Mouse (Mus musculus) heart, embryonic 13.5 days (tissue): ENCODE results near the gene Itga6. TPM values are rescaled to one million over a fixed set of nuclear protein-coding genes. Genes with fewer than 3 reads are reported as not detected.

Experiments used
- ATAC-seq: fragments of 200-750 bp; cut with Nextera tagmentation; 2 replicates; pipeline ENCODE4 v1.8.0; 2017; ENCODE audit warnings: moderate TSS enrichment; ENCODE audit not compliant: insufficient number of reproducible peaks, low FRiP score, low TSS enrichment; ENCODE audit errors: extremely low read depth
- H3K27ac ChIP-seq: fragments of 300-500 bp; sonication (generic); replicated peaks from 2 replicates; pipeline ENCODE4 v1.5.1; 2015; ENCODE audit warnings: moderate library complexity, mild to moderate bottlenecking, inconsistent platforms
- H3K27me3 ChIP-seq: fragments of 300-500 bp; sonication (generic); replicated peaks from 2 replicates; pipeline ENCODE4 v1.6.1; 2015; ENCODE audit warnings: mild to moderate bottlenecking, inconsistent platforms
- H3K36me3 ChIP-seq: fragments of 300-500 bp; sonication (generic); 2 replicates; pipeline ENCODE4 v1.6.1; 2015; ENCODE audit warnings: mild to moderate bottlenecking, inconsistent platforms
- H3K4me1 ChIP-seq: fragments of 300-500 bp; sonication (generic); 2 replicates; pipeline ENCODE4 v1.6.1; 2015; ENCODE audit warnings: inconsistent platforms
- H3K4me2 ChIP-seq: fragments of 300-500 bp; sonication (generic); 2 replicates; pipeline ENCODE4 v1.6.1; 2015; ENCODE audit warnings: inconsistent platforms, mild to moderate bottlenecking, moderate library complexity
- H3K4me3 ChIP-seq: fragments of 300-500 bp; sonication (generic); 2 replicates; pipeline ENCODE4 v1.5.1; 2015; ENCODE audit warnings: moderate library complexity, mild to moderate bottlenecking, inconsistent platforms
- H3K9ac ChIP-seq: fragments of 300-500 bp; sonication (generic); 2 replicates; pipeline ENCODE4 v1.6.1; 2015; ENCODE audit warnings: inconsistent platforms, mild to moderate bottlenecking, moderate library complexity
- H3K9me3 ChIP-seq: fragments of 300-500 bp; sonication (generic); 2 replicates; pipeline ENCODE4 v1.6.1; 2016; ENCODE audit warnings: inconsistent platforms
- WGBS: fragments of 180-500 bp; shearing (Covaris S2); methylation state at CpG from one replicate; pipeline ENCODE4 v1.1.7; 2015; ENCODE audit warnings: mixed read lengths; 5-methylcytosine and 5-hydroxymethylcytosine counted together
- polyA plus RNA-seq: library from polyadenylated mRNA; unstranded; fragments of >200 nt; fragmentation: Nextera tagmentation; extraction: Ambion mirVana; gene quantifications from 2 replicates; pipeline ENCODE4 v1.2.1, GENCODE M21; 2015

Itga6 gene
- polyA plus RNA-seq, 1 experiment from 2014 or later = 65.8 TPM

DNA sequence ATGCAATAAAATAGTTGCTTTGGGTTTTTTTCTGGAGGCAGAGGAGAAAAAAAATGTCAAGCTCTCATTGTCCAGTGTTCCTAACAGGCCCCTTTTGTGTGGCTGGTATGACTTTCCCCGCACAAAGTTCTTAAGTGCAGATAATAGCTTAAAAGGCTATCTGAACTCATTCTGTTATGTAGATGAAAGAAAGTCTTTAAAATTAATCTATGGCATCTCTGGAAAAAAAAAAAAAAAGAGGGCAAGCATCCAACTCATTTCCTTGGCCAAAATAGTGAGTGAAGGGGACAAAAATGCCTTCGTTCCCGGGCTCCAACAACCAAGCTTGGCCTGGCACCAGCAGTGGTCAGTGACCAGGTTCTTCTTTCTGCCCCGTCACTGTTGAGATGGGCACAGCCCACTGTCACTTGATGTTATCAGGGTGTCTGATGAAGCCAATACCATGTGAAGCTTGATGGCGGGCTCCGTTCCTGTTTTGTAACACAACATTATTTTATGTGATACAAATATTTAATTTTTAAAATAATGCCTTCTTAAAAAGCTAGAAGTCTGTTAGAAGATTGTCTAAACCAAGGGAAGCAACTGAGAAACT is 21.7 kb downstream of the Itga6 start:
- H3K4me3 ChIP-seq = no peak overlapping the region
- H3K36me3 ChIP-seq = no peaks in the 10 kb centered on the region
- no peaks in the 10 kb centered on the region for H3K9me3 ChIP-seq
- 77% methylated on average over 6 of the region's 6 CpGs for WGBS
- no peak overlapping the region for H3K9ac ChIP-seq
- ATAC-seq = no peak
- H3K27ac ChIP-seq = no peak overlapping the region
- H3K27me3 ChIP-seq = no peaks in the 10 kb centered on the region
- peaks cover 11% of the 10 kb centered on the region for H3K4me1 ChIP-seq
- no peak overlapping the region for H3K4me2 ChIP-seq

DNA sequence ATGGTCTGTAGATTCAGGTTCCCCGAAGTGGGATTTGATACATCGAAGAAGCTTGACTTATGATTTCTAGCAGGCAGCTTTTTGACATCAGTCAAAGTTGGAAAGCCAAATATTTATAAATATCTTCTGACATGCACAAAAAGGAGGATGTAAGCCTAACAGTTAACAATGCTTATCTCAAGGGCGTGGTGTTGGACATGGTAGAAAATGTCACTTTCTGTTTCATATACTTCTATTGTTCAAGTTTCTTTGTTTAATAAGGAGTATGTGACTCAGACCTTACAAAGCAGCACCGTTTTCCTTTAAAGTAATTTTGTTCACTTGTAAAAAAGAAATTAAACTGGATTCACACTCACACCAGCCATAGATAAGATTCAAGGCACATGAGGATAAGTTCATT is 26.3 kb downstream of the Itga6 start:
- Histone ChIP-seq H3K9ac (no peak overlapping the region), H3K9me3 (no peaks in the 10 kb centered on the region), H3K27ac (no peak overlapping the region), H3K4me3 (no peak overlapping the region), H3K36me3 (no peaks in the 10 kb centered on the region), H3K4me2 (no peak overlapping the region), H3K4me1 (no peaks in the 10 kb centered on the region), H3K27me3 (no peaks in the 10 kb centered on the region)
- no peak for ATAC-seq
- 75% methylated on average over 4 of the region's 4 CpGs for WGBS

DNA sequence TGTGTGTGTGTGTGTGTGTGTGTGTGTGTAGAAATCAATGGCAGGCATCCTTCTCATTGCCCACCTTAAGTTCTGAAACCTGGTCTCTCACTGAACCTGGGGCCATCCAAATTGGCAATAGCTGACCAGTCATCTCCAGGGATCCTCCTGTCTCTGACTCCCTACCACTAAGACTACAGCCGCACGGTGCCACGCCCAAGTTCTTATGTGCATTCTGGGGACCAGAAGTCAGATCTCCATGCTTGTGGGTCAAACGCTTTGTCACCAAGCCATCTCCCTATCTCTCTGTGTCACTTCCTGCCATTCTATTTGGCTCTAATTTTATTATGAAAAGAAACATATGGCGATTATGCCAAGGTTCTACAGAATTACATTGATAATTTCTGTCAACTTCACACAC is 28.3 kb downstream of the Itga6 start:
- H3K27me3 ChIP-seq = no peaks in the 10 kb centered on the region
- no peak overlapping the region for H3K4me2 ChIP-seq
- no peak overlapping the region for H3K27ac ChIP-seq
- no peaks in the 10 kb centered on the region for H3K4me1 ChIP-seq
- no peaks in the 10 kb centered on the region for H3K9me3 ChIP-seq
- H3K9ac ChIP-seq = no peak overlapping the region
- H3K36me3 ChIP-seq = no peaks in the 10 kb centered on the region
- ATAC-seq = no peak
- H3K4me3 ChIP-seq = no peak overlapping the region
- WGBS = 82% methylated on average over 5 of the region's 5 CpGs

DNA sequence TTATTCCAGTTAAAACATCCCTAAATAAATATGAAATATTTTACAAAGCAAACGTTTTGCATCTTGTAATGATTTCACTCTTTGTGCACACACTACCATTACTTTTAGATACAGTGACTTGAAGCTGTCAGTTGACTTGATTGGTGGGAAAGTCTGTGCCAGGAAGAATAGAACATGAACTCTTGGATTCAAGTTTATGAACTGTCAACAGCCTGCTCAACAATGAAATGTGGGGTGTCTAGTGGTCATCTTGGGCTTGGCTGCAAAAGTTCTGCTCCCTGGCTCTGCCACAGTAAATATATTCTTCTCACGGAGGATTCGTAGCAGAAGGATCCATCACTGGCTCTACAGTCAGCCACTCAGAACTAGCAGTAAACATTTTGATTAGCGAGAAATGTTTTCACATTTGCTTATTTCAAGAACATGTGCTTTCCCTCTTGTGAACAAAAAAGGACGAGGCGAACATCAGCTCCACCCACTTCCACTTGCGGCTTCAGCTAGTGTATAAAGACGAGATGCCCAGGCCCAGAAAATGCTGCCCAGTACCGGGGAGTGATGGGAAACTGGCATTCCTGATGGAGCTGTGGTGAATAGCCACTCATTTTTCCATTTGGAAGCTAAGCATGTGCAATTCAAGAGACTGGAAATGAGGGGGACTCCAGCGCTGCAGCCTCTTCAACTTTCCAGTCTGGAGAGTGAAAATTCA is 29.0 kb downstream of the Itga6 start:
- no peaks in the 10 kb centered on the region for H3K27me3 ChIP-seq
- WGBS = 74% methylated on average over 10 of the region's 10 CpGs
- H3K9me3 ChIP-seq = no peaks in the 10 kb centered on the region
- H3K36me3 ChIP-seq = no peaks in the 10 kb centered on the region
- no peak overlapping the region for H3K4me2 ChIP-seq
- no peak overlapping the region for H3K4me3 ChIP-seq
- no peak for ATAC-seq
- H3K27ac ChIP-seq = no peak overlapping the region
- 0 out of 2 replicates have a peak, but pooled peaks cover 5% of the 10 kb centered on the region for H3K4me1 ChIP-seq
- H3K9ac ChIP-seq = no peak overlapping the region

DNA sequence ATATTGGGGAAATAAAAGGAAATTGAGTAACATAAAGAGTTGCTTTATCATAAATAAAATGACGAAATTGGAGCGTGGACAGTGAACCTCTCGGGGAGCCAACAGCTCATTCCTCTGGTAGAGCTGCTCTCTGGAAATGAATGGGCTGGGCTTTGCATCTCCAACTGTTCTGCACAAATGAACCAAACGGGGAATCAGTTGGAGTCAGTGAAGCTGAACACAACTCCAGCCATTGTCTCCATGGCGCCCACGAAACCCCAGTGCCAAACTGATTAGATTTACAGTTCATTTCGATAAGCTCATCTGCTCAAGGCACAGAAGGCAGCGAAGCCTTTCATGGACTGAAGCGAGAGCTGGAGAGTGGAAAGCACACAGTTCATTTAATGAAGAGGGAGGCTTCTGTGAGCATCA is 29.8 kb downstream of the Itga6 start:
- Histone ChIP-seq H3K27me3 (no peaks in the 10 kb centered on the region), H3K9ac (no peak overlapping the region), H3K9me3 (no peaks in the 10 kb centered on the region), H3K4me1 (peaks cover 13% of the 10 kb centered on the region), H3K4me3 (no peak overlapping the region), H3K4me2 (no peak overlapping the region), H3K27ac (no peak overlapping the region), H3K36me3 (no peaks in the 10 kb centered on the region)
- no peak for ATAC-seq
- WGBS = 64% methylated on average over 9 of the region's 9 CpGs

DNA sequence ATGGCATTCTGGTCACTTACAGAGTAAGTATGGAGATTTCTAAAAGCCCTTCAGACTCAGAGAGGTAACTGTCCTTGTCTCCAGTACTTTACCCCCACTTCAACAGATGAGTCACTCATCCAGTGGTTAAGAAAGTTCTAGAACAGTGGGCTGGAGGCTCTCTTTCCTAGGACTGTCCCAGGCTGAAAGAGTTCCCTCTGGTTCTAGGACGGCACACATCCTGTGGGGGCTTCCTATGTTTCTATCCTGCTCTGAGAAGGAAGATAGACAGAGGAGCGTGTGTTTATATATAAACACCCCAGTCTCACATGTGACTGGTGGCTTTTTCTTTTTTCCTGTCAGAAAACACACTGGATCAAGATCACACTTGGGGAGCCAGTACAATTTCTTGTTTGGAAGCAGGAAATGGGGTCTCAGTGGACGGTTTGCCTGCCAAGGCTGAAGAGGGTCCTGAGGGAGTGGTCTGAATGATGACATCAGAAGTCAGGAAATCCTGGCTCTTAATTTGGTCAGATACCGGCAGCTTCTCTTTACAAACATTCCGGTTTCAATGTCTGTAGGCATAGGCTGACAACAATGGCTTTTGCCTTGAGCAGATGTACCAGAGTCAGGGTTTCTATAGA is 34.0 kb downstream of the Itga6 start:
- no peak overlapping the region for H3K4me3 ChIP-seq
- H3K4me1 ChIP-seq = peaks cover 21% of the 10 kb centered on the region
- H3K9me3 ChIP-seq = no peaks in the 10 kb centered on the region
- no peak overlapping the region for H3K9ac ChIP-seq
- no peaks in the 10 kb centered on the region for H3K27me3 ChIP-seq
- H3K4me2 ChIP-seq = no peak overlapping the region
- ATAC-seq = 0 out of 2 replicates have a peak, but pooled peaks have one; percentile 31
- peak overlapping the region; percentile 73 for H3K27ac ChIP-seq
- 48% methylated on average over 5 of the region's 5 CpGs for WGBS
- no peaks in the 10 kb centered on the region for H3K36me3 ChIP-seq

DNA sequence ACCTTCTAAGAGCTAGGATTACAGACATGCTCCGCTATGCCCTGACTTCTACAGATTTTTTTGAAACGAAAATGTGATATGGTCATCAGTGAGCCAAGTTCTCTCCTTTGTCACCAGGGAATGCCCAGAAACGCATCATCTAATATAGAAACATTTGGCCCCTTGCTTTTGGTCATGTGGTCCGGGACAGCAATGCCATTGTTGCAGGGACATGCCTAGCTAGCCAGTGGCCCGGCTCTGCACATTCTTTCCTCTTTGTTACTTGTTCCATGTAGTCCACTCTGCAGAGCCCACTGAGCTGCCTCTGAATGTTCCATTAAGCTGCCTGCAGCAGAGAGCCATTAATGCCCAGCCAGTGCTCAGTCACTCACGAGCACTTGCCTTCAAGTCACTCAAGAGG is 34.6 kb downstream of the Itga6 start:
- no peaks in the 10 kb centered on the region for H3K27me3 ChIP-seq
- H3K4me1 ChIP-seq = peaks cover 21% of the 10 kb centered on the region
- 50% methylated on average over 6 of the region's 6 CpGs for WGBS
- H3K27ac ChIP-seq = peak overlapping the region; percentile 73
- no peak overlapping the region for H3K4me3 ChIP-seq
- no peak for ATAC-seq
- no peak overlapping the region for H3K9ac ChIP-seq
- H3K4me2 ChIP-seq = no peak overlapping the region
- no peaks in the 10 kb centered on the region for H3K9me3 ChIP-seq
- H3K36me3 ChIP-seq = no peaks in the 10 kb centered on the region

DNA sequence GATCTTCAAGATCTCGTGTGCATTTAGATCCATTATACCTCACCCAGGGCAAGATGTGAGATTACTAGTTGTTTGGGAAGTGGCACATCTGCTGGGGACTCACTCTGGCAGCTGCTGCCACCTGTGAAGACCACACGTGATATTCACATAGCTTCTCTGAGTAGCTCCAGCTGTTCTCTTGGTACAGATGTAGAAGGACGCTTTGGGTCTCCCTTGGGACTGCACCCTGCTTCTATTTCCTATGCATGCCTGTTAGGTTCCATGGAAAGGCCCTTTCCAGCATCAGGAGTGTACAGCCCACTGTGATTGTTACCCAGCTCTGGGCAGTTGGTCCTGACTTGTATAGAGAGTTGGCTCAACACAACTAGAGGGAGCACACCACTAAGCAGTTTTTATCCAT is 39.8 kb downstream of the Itga6 start:
- no peaks in the 10 kb centered on the region for H3K36me3 ChIP-seq

DNA sequence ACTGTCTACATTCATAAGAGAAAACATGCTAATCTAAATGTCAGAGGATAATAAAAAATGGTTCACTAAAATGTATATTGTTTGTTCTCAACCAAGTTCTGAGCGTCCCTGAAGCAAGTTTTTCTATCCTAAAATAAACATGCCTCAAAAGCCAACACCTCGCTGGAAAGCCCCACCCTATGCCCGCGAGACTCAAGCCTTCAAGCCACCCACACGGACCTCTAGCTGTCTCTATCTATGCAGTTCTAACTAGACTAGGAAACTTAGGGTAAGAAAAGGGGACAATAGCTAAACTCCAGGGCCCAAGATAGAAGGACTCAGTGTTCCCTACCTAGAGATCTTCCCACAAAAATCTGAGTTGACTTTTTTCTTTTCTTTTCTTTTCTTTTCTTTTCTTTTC is 40.6 kb downstream of the Itga6 start:
- no peak overlapping the region for H3K27ac ChIP-seq
- peaks cover 39% of the 10 kb centered on the region for H3K4me1 ChIP-seq
- no peaks in the 10 kb centered on the region for H3K9me3 ChIP-seq
- peak overlapping the region; percentile 93 for H3K4me2 ChIP-seq
- ATAC-seq = no peak
- 28% methylated on average over 5 of the region's 5 CpGs for WGBS
- no peak overlapping the region for H3K9ac ChIP-seq
- 0 out of 2 replicates have a peak overlapping the region, but pooled peaks have one; percentile 91 for H3K4me3 ChIP-seq
- H3K36me3 ChIP-seq = no peaks in the 10 kb centered on the region
- no peaks in the 10 kb centered on the region for H3K27me3 ChIP-seq

More for the DNA sequence above, 39.8 kb downstream of the Itga6 start:
- H3K9ac ChIP-seq = no peak overlapping the region
- H3K27ac ChIP-seq = no peak overlapping the region
- WGBS = 76% methylated on average over 3 of the region's 3 CpGs
- no peak overlapping the region for H3K4me3 ChIP-seq
- H3K9me3 ChIP-seq = no peaks in the 10 kb centered on the region
- H3K4me2 ChIP-seq = no peak overlapping the region
- no peak for ATAC-seq
- peaks cover 35% of the 10 kb centered on the region for H3K4me1 ChIP-seq
- H3K27me3 ChIP-seq = no peaks in the 10 kb centered on the region

DNA sequence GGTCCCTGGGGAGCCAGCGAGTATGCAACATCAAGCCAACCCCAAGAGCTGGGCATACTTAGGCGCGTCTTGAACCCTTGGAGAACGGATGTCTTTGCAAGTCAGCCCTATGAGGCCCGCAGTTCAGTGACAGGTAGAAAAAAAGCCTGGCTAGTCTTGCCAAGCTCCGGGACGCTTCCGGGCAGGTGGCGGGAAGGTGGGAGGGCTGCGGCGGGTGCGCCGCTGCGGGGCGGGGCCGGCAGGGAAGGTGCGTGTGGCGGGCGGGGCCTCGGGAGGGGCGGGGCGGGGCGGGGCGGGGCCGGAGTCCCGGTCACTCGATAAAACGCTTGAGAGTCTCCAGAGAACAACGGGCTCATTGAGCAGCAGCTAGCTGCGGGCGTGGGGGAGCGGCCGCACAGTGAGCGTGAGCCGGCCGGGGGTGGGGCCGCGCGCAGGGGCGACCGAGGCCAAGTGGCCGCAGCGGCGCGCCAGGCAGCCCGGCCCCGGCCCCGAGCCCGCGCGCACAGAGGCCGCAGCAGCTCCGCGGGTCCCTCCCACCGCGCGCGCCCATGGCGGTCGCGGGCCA is 41.3 kb downstream of the Itga6 start:
- no peaks in the 10 kb centered on the region for H3K9me3 ChIP-seq
- no peaks in the 10 kb centered on the region for H3K36me3 ChIP-seq
- WGBS = under 1% methylated on average over 61 of the region's 61 CpGs
- H3K27ac ChIP-seq = peak overlapping the region; percentile 88
- peak; percentile 79; the same call in 1 of the 2 replicates for ATAC-seq
- H3K4me3 ChIP-seq = peak overlapping the region; percentile 91
- H3K4me2 ChIP-seq = peak overlapping the region; percentile 93
- no peaks in the 10 kb centered on the region for H3K27me3 ChIP-seq
- H3K9ac ChIP-seq = peak overlapping the region; percentile 94
- H3K4me1 ChIP-seq = peaks cover 39% of the 10 kb centered on the region

DNA sequence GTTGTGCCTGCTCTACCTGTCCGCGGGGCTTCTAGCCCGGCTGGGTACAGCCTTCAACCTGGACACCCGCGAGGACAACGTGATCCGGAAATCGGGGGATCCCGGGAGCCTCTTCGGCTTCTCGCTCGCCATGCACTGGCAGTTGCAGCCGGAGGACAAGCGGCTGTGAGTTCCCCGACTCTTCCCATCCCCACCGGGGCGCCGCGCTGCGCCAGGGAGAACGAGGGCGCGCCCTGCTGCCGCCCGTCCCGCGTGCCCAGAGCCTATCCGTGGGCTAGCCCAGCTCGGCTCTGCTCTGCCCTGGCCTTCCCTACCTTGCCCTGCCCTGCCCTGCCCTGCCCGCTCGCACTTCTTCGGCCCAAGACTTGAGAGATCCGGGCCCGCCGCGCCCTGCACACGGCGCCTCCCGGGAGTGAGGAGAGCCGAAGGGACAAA is 41.8 kb downstream of the Itga6 start:
- H3K9me3 ChIP-seq = no peaks in the 10 kb centered on the region
- peak overlapping the region; percentile 93 for H3K4me2 ChIP-seq
- peaks cover 39% of the 10 kb centered on the region for H3K4me1 ChIP-seq
- peak overlapping the region; percentile 94 for H3K9ac ChIP-seq
- ATAC-seq = peak; percentile 63; the same call in 1 of the 2 replicates
- peaks cover 4% of the 10 kb centered on the region; the same call in 1 of the 2 replicates for H3K36me3 ChIP-seq
- H3K27ac ChIP-seq = peak overlapping the region; percentile 88
- WGBS = 0% methylated on average over 40 of the region's 40 CpGs
- peak overlapping the region; percentile 91 for H3K4me3 ChIP-seq
- H3K27me3 ChIP-seq = no peaks in the 10 kb centered on the region
